Mouse (Mus musculus): ENCODE measurements around the gene Opa3. TPM values are rescaled to one million over a fixed set of nuclear protein-coding genes. Genes with fewer than 3 reads are reported as not detected.
"Not testable (repeated sequence)": the region's sequence is repeated elsewhere in the genome, so short reads cannot be mapped to it uniquely, and the experiment has no call there.

Gene Opa3
- total RNA-seq, 1 experiment from 2014 or later, result 11.5 TPM

DNA sequence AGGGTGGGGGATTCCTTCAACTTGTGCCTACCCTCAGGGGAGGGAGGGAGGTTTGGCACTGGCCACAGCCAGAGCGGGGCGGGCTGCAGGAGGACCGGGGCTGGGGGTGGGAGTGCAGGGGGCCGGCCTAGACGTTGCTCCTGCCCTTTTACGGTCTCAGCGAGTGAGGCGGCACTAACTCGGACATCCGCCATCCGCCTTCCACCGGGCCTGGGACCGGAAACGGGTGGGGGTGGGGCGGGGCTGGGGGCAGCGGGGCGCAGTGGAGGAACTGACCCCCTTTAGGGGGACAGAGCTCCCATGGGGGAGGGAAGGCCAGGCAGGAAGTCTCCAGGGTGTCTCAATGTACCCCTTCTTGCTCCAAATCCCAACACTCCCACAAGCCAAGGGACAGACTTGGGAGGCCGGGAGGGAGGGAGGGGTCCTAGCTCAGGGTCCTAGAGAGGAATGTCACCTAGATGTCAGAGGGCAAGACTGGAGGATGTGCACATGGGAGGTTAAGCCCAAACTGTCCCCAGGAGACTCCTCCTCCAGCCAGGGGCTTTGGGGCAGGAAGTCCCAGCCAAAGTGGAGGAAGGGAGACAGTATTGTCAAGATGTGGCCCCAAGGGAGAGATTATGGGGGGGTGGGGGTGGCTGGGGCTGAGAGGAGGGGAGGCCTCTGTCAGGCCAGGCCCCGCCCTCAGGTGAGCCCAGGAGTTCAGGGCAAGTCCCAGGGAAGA lies 41.7 kb downstream of the Opa3 start:
- ATAC-seq (replicated peaks; ENCODE audit: insufficient number of reproducible peaks, low FRiP score, low TSS enrichment, poor library complexity, severe bottlenecking), result no peak

DNA sequence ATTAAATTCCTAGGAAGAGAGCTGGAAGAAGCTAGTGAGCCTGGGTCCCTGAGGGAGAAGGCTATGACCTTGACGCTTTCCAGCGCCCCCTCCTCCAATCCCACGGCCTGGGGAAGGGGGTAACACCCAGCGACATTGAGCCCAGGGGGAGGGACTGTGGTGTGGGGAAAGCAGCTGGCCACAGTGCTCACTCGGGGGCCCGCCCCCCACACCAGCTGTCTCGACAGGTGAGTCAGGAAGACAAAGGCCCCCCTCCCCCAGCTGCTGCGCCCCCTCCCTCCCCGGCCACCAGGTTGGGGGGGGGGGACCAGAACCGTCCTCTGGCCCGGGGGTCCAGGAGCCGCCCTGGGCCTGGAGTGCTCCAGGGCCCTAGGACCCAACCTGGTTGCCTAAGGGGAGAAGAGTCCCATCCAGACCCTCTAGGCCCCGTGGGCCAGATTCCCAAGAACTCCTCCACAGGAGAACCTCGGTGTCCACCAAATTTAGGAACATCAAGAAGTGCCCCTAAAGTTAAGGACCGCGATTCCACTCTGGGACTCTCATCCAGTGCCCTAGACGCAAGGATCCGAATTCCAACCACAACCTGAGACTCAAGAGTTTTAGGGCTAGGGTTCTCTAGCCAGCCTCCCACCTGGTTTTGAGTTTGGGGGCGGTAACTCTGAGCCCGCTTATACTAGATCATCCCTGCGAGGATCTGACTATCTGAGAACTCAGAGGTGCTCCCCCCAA lies 42.5 kb downstream of the Opa3 start:
- ATAC-seq (replicated peaks; ENCODE audit: insufficient number of reproducible peaks, low FRiP score, low TSS enrichment, poor library complexity, severe bottlenecking), result no peak

DNA sequence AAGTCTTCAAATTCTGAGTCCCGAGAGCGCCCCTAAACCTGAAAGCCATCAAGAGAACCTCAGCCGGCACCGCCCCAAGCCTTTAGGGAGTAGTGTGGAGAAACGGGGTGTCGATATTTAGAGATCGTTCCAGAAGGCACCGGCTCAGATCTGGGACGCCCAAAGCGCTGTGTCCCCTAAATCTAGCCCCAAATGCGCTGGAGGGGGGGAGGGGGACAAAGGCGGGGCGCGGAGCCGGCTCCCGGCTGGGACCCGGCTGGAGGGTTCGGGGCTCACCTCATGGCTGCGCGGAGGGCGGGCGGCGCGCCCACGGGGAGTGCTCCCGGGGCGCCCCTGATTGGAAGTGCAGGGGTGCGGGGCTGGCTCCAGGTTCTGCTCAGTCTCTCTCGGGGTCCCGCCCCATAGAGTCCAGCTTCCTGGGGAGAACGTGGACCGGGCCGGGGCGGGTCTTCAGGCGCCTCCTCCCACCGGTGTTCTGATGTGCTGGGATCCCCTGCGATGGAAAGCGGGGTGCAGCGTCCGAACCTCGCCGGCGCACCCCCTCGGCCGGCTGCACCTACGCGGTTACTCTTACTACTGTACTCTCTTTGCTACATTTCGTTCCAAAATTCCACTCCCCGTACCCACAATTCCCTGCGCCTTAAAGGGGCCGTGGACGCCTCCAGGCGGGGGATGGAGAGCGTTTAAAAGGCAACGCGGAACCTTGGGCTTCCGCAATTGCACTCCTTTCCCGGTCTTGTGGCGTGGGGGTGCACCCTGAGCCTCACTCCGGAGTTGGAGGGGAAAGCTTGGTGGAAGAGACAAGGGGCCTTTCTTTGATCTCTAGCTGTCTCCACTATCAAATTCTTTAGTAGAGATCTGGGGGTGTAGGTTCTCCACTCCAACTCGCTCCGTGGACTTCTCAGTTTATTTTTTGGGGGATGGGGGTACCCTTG lies 43.4 kb downstream of the Opa3 start, which contains the start of gene Vasp:
Vasp (minus strand) TSS at position 580 of the 935 bp plus-strand sequence.
- peak; percentile 75 for ATAC-seq (replicated peaks; ENCODE audit: insufficient number of reproducible peaks, low FRiP score, low TSS enrichment, poor library complexity, severe bottlenecking)

DNA sequence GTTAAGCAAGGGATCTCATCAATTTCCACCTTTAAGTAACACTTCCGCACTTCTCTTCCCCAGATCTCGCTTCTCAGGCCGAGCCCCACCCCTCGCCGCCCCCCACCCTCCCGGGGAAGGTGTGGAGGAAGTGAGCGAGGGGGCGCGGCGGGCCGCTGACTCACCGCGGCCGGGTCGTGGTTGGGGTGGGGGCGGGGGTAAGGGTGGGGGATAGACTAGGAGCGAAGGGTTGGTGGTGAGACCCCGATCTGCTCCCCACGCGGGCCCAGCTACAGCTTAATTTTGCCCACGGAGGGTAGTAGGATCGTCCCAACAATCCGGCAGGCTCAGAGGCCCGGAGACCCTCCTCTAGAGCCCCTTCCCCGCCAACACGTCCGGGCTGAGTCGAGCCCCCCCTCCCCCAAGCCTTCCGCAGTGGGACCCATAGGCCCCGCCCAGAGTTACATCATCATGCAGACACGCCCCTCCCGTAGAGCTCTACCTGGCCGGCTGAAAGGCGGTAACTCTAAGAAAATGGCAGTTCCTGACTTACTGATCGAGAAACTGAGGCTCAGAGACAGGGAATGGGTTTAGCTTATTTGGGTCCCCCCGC lies 44.1 kb downstream of the Opa3 start:
- ATAC-seq (replicated peaks; ENCODE audit: insufficient number of reproducible peaks, low FRiP score, low TSS enrichment, poor library complexity, severe bottlenecking), result peak; percentile 27; the same call in 1 of the 2 replicates

DNA sequence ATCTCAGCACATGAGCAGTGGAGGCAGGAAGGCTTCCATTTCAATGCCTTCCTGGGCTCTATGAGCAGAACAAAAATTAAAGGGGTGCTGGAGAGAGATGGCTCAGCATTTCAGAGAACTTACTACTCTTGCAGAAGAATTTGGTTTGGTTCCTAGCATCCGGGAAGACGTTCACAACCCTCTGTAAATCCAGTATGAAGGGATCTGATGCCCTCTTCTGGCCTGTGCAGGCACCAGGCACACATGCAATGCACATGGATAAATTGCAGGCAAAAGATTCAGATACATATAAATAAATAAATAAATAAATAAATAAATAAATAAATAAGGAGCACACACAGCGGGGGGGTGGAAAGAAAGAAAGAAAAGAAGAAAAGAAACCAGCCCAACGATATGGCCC lies 48.1 kb downstream of the Opa3 start:
- no peak for ATAC-seq (replicated peaks; ENCODE audit: insufficient number of reproducible peaks, low FRiP score, low TSS enrichment, poor library complexity, severe bottlenecking)

DNA sequence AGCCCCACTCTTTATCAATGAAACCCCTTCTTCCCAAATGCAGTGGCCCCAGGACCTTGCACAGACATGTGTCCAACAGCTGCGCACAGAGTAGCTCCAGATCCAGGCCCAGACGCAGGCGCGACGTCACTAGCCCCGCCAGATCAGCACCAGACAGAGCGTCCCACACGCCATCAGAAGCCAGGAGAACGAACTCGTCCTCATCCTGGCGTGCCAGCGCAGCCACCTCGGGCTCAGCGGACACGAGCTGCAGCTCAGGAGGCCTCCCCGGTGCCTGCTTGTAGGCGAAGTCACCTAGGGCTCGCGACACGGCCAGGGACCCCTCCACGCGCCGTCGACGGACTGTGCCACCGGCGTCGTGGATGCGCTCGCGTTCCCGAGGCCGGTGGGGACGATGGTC lies 50.9 kb downstream of the Opa3 start:
- no peak for ATAC-seq (replicated peaks; ENCODE audit: insufficient number of reproducible peaks, low FRiP score, low TSS enrichment, poor library complexity, severe bottlenecking)

DNA sequence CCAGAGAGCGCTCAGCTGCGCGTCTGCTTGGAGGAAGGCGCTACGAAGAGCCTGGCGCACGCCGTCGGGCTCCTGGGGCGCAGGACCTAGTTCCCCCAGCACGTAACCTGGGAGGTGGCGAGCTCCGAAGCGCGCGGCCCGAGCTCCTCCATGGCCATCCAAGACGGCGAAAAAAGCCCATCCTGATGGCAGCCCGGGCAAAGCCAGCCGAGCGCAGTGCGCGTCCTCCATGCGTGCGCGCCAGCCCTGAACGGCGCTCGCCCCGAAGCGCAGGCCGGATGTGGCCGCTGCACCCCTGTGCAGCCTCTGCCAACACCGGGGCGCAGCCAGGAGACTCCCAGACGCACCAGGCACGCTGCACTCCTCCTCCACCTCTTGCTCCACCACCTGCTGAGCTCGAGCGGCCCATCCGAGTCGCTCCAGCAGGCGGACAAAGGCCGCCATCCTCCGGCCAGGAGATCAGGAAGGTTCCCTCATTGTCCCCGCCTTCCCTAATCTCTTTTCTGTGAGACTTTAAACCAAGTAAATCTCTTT lies 51.5 kb downstream of the Opa3 start, which contains the start of gene Ppm1n:
Ppm1n (minus strand) TSS at position 484 of the 534 bp plus-strand sequence.
- no peak for ATAC-seq (replicated peaks; ENCODE audit: insufficient number of reproducible peaks, low FRiP score, low TSS enrichment, poor library complexity, severe bottlenecking)

DNA sequence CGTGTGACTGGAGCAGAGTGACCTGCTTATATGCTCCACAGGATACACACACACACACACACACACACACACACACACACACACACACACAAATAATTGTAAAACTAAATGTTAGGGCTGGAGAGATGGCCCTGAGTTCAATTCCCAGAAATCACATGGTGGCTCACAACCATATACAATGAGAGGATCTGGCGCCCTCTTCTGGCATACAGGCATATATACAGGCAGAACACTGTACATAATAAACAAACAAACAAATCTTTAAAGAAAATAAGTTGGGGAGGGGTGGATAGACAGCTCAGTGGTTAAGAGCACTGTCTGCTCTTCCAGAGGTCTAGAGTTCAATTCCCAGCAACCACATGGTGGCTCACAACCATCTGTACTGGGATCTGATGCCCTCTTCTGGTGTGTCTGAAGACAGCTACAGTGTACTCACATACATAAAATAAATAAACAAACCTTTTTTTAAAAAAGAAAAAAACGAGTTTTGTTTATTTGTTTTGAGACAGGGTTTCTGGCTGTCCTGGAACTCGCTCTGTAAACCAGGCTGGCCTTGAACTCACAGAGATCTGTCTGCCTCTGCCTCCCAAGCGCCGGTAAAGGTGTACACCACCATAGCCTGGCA lies 53.7 kb downstream of the Opa3 start:
- not testable (repeated sequence) for ATAC-seq (replicated peaks; ENCODE audit: insufficient number of reproducible peaks, low FRiP score, low TSS enrichment, poor library complexity, severe bottlenecking)

DNA sequence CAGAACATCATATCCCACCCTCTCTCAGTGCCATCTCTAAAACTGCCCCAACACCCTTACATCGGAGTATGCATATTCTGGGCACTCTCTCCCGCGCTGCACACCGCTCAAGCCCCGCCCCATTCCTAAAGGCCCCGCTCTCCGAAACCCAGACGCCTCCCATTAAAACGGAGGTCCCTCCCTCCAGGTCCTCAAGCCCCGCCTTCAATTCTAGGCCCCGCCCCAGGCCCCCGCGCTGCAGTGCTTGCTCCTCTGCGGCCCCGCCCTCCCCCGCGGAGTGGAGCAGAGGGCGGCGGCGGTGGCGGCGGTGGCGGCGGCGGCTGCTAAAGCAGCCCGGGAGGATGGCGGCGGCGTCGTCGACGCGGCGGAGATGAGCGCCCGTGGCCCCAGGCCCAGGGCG lies 54.3 kb downstream of the Opa3 start, which contains the start of gene Rtn2:
Rtn2 (plus strand) TSS at position 240 of the 400 bp plus-strand sequence.
- peak; percentile 51 for ATAC-seq (replicated peaks; ENCODE audit: insufficient number of reproducible peaks, low FRiP score, low TSS enrichment, poor library complexity, severe bottlenecking)

DNA sequence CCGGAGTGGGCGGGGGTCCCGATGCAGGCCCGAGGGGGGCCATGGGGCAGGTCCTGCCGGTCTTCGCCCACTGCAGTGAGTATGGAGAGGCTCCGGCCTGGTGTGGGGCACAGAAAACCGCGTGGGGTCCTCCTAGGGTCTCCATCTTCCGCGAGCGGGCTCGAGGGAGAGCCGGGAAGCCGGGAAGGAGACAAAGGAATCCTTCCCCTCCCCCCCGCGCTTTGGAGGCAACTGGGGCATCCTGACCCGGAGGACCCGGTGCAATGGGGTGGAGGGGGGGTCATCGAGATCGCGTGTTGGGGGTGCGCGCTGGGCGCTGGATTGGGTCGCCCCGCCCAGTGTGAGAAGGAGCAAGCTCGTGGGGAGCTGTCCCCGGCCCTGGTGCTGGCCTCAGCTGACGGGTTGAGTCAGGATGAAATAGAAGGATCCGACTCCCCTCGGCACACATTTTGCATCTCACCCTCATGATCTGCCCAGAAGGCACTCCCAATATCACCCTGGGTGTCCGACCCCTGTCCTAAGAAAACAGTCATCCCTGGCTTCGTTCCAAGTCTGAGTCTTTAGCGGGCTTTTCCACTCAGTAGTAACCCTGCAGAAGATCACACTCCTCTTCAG lies 54.8 kb downstream of the Opa3 start:
- ATAC-seq (replicated peaks; ENCODE audit: insufficient number of reproducible peaks, low FRiP score, low TSS enrichment, poor library complexity, severe bottlenecking), result peak; percentile 29; the same call in 1 of the 2 replicates

DNA sequence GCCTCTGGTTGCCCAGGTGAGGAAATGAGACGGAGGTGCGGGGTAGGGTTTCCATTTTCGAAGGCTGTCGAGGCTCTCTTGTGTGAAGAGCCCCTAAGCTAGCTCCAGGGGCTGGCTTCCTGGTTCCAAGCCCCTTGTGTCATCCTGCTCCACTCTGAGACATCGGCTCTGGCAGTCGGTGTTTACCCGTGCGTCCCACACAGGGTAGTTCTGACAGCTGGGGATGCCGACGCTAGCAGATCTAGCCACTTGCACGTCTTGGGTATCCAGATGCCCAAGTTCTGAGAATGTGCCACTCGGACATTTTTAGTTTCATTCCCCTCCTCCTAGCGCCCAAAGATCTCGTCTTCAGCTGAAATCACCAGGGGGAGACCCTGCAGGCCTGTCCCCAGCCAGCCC lies 55.3 kb downstream of the Opa3 start:
- no peak for ATAC-seq (replicated peaks; ENCODE audit: insufficient number of reproducible peaks, low FRiP score, low TSS enrichment, poor library complexity, severe bottlenecking)

DNA sequence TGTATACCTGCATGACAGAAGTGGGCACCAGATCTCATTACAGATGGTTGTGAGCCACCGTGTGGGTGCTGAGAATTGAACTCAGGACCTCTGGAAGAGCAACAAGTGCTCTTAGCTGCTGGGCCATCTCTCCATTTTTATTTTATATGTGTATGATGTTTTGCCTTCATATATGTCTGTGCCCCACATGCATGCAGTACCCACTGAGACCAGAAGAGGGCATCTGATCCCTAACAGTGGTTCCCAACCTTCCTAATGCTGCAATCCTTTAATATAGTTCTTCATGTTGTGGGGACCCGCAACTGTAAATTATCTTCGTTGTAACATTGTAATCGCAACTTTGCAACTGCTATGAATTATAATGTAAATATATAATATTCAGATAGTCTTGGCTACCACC lies 56.6 kb downstream of the Opa3 start:
- 0 out of 2 replicates have a peak, but pooled peaks have one; percentile 34 for ATAC-seq (replicated peaks; ENCODE audit: insufficient number of reproducible peaks, low FRiP score, low TSS enrichment, poor library complexity, severe bottlenecking)

DNA sequence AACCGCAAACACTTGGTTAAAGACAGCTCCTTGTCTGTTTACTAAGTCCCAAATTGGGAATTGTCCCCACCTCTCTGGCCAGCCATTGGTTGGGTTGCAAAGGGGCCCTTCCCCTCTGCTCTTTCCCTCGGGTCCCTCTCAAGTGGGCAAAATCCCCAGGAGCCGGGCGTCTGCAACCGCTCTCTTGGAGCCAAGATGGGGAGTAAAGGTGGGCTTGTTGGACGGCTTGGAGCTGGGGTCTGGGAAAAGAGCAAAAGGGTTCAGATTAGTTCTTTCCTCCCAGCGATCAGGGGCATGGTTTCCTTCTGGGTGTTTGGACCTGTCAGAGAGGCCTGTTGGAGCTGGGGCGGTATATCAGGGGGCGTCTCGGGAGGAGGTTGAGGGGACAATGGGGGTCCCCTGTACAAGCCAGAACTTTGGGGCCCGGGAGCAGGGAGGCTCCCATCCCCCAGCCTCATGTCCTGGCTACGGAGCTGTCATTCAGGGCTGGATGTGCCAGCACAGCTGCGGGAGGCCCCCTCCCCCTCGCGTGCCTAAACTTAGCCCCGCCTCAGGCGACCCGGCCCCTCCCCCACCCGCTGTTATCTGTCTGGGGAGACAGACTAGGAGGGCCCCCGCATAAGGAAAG lies 62.9 kb downstream of the Opa3 start:
- ATAC-seq (replicated peaks; ENCODE audit: insufficient number of reproducible peaks, low FRiP score, low TSS enrichment, poor library complexity, severe bottlenecking), result no peak

DNA sequence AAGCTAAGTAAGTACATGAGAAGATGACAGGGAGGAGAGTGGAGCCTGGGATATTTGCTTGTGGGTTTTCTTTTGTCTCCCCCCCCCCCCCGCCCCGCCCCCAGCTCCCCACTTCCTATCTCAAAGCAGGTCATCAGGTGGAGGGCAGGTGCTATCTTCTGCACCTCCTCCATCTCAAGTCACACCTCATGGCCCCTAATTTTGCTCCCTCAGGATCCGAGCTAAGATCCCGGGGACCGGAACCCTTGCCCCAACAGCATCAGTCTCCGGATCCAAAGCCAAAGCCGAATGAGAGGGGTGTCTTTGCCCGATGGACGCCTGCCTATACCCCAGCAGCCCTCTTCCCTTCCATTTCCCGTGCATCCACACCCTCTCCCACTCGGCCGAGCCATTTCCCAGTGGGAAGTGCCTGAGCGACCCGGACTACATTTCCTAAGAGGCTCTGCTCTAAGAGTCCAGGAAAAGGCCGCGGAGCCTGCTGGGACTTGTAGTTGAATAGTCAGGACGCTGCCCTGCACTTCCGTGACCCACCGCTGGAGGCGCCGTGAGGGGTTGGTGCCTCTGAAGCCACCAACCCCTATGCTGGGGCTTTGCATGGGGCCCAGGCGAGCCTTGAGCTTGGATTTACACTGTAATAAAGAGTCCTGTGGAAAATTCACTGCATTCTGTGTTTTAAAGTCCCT lies 67.5 kb downstream of the Opa3 start:
- ATAC-seq (replicated peaks; ENCODE audit: insufficient number of reproducible peaks, low FRiP score, low TSS enrichment, poor library complexity, severe bottlenecking), result peak; percentile 77

DNA sequence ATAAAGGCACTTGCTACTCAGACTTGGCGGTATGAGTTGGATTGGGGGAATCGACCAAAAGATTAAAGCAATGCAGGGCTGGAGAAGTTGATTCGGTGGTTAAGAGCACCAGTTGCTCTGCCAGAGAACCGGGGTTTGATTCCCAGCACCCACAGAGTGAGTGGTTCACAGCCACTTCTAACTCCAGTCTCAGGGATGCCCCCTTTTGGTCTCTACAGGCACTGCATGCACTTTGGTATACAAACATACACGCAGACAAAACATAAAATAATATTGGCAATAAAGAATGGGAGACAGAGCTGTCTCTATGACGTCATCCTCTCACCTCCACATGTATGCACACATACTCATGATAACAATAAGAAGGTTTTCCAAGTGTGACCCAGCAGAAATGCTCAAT lies 68.9 kb downstream of the Opa3 start:
- no peak for ATAC-seq (replicated peaks; ENCODE audit: insufficient number of reproducible peaks, low FRiP score, low TSS enrichment, poor library complexity, severe bottlenecking)

DNA sequence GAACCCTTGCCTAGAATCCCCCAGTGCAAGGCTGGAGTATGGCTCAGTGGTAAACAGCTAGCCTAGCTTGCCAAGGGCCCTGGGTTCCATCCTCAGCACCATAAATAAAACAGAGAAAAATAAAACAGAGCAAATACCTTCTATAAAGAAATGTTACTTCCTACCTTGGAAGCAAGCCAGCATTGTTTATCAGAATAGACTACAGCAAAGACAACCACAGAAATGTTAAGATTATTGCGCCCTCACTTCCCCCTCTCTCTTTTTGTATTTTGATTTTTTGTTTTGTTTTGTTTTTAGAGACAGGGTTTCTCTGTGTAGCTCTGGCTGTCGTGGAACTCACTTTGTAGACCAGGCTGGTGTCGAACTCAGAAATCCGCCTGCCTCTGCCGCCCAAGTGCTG lies 69.7 kb downstream of the Opa3 start:
- no peak for ATAC-seq (replicated peaks; ENCODE audit: insufficient number of reproducible peaks, low FRiP score, low TSS enrichment, poor library complexity, severe bottlenecking)

DNA sequence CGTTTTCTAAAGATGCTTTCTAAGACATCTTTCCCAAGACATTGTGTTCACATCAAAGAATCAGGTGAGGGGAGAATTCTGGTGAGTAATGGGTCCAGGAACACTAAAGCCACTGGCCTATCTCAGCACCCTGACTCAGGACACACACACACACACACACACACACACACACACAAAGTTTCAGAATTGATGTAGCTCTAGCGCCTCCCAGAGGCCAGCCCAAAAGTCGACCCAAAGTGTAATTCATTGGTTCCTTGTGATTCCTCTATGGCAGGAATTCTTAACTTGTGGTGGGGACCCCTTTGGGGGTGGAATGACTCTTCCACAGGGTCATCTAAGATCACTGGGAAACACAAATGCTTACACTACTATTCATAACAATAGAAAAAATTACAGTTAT lies 71.1 kb downstream of the Opa3 start:
- no peak for ATAC-seq (replicated peaks; ENCODE audit: insufficient number of reproducible peaks, low FRiP score, low TSS enrichment, poor library complexity, severe bottlenecking)
